Mouse (Mus musculus) layer of hippocampus, adult 6 months (tissue): ENCODE measurements around the gene Mocs2. TPM values are rescaled to one million over a fixed set of nuclear protein-coding genes. Genes with fewer than 3 reads are reported as not detected.

Experiments used
- long read RNA-seq, 2 experiments: library from polyadenylated mRNA; unstranded; transcript quantifications; one replicate each; pipeline ENCODE4 v2.0.0; 2019 to 2020
- polyA plus RNA-seq: library from polyadenylated mRNA; unstranded; fragments of <200 nt; fragmentation: Nextera tagmentation; gene quantifications from 2 replicates; pipeline ENCODE4 v1.2.3, GENCODE M21; 2021

Gene Mocs2
- 96.6 and 110 TPM in 2 replicates for polyA plus RNA-seq
- long read RNA-seq, experiment 1, transcript Mocs2-202 (5 exons, 754 nt), result minor isoform, 5 of 99 reads
- long read RNA-seq, experiment 1, transcript Mocs2-207 (7 exons, 1,193 nt), result major isoform, 53 of 99 reads
- long read RNA-seq, experiment 1, transcript Mocs2-208 (6 exons, 1,855 nt), result minor isoform, 5 of 99 reads
- long read RNA-seq, experiment 1, partial matches to known transcripts, result 27 of 99 reads
- long read RNA-seq, experiment 1, other reads (novel, unspliced or antisense), result 9 of 99 reads
- long read RNA-seq, experiment 2, transcript Mocs2-208 (6 exons, 1,855 nt), result minor isoform, 9 of 172 reads
- long read RNA-seq, experiment 2, transcript Mocs2-207 (7 exons, 1,193 nt), result major isoform, 128 of 172 reads
- long read RNA-seq, experiment 2, partial matches to known transcripts, result 1 of 172 reads
- long read RNA-seq, experiment 2, other reads (novel, unspliced or antisense), result 31 of 172 reads

GRCm38 (mm10) chr13:114817751-114818360 lies at the start of gene Mocs2:
Gene Mocs2, plus strand, starts transcription at chr13:114818236.

Other genes with a start within 250 kb of the Mocs2 start
- gene Itga2, start 113.9 kb downstream of the Mocs2 start, polyA plus RNA-seq, result 0.03 and 0.24 TPM in 2 replicates